Comparison of ENCODE assay signal across 7 mouse cellular contexts in genomic region chr17:87665066-87665822, GRCm38 (mm10). TPM values are rescaled to one million over a fixed set of nuclear protein-coding genes. Genes with fewer than 3 reads are reported as not detected.
DNase-seq lines count a peak whose midpoint lies in the region; ATAC-seq and TF ChIP-seq lines count a peak whose summit lies in the region.

No protein-coding gene starts in this region.

- no peak; the same call in 1 of the 2 replicates for ATAC-seq in intestine, postnatal 0 days
- ATAC-seq in limb, embryonic 11.5 days (ENCODE audit: insufficient number of reproducible peaks, low FRiP score, low TSS enrichment, low read depth) = no peak

- no peak overlapping the region for H3K4me3 ChIP-seq in intestine, postnatal 0 days (ENCODE audit: low read depth, low read length)
- H3K4me3 ChIP-seq in limb, embryonic 11.5 days (ENCODE audit: low read depth, low read length) = no peak overlapping the region

- no peak overlapping the region for H3K4me2 ChIP-seq in intestine, postnatal 0 days (replicated peaks; ENCODE audit: low read depth)
- H3K4me2 ChIP-seq in limb, embryonic 11.5 days (ENCODE audit: low read depth, severe bottlenecking) = no peak overlapping the region

- WGBS in intestine, postnatal 0 days = 83% methylated on average over 10 of the region's 10 CpGs
- 83% methylated on average over 10 of the region's 10 CpGs for WGBS in limb, embryonic 11.5 days

- H3K27ac ChIP-seq in intestine, postnatal 0 days (ENCODE audit: low read depth, low read length) = no peak overlapping the region
- no peak overlapping the region for H3K27ac ChIP-seq in limb, embryonic 11.5 days (replicated peaks; ENCODE audit: low read depth, low read length)

- peak; percentile 96 for TF ChIP-seq CTCF in intestine, postnatal 0 days (IDR thresholded peaks at IDR 0.05; ENCODE audit: low read depth)

- H3K9ac ChIP-seq in intestine, postnatal 0 days (ENCODE audit: low read depth, low read length) = no peak overlapping the region
- H3K9ac ChIP-seq in limb, embryonic 11.5 days (ENCODE audit: low read length) = no peak overlapping the region

- no peaks in the 10 kb centered on the region for H3K9me3 ChIP-seq in intestine, postnatal 0 days (ENCODE audit: control insufficient read depth)
- no peaks in the 10 kb centered on the region for H3K9me3 ChIP-seq in limb, embryonic 11.5 days (ENCODE audit: control insufficient read depth, low read length)

- no peaks in the 10 kb centered on the region for H3K4me1 ChIP-seq in intestine, postnatal 0 days (replicated peaks; ENCODE audit: control insufficient read depth, insufficient read depth, low read length)
- H3K4me1 ChIP-seq in limb, embryonic 11.5 days (ENCODE audit: control insufficient read depth, insufficient read depth, low read length) = no peaks in the 10 kb centered on the region

- no peaks in the 10 kb centered on the region for H3K36me3 ChIP-seq in intestine, postnatal 0 days (ENCODE audit: control insufficient read depth, insufficient read depth)
- H3K36me3 ChIP-seq in limb, embryonic 11.5 days (ENCODE audit: control insufficient read depth, insufficient read depth, low read length) = no peaks in the 10 kb centered on the region

- peak; percentile 65 for DNase-seq in urinary bladder, postnatal 14 days (ENCODE audit: low spot score)
- DNase-seq in urinary bladder, postnatal 4 days (ENCODE audit: low spot score in 2 of 2) = no peak
- DNase-seq in adrenal gland, postnatal 10 days = peak; percentile 74
- DNase-seq in embryo, embryonic 11.5 days (ENCODE audit: low read depth, low spot score) = peak; percentile 38
- peak; percentile 69 for DNase-seq in limb, embryonic 11.5 days (ENCODE audit: low spot score)
- DNase-seq in right cerebral cortex, postnatal 25 days = peak; percentile 22

- H3K27me3 ChIP-seq in intestine, postnatal 0 days (replicated peaks; ENCODE audit: control insufficient read depth, insufficient read depth, low read length) = no peaks in the 10 kb centered on the region
- H3K27me3 ChIP-seq in limb, embryonic 11.5 days (ENCODE audit: control insufficient read depth, insufficient read depth, low read length) = no peaks in the 10 kb centered on the region

RNA-seq across cellular contexts. Expression of gene Msh2, which starts 6.9 kb away (rescaled TPM):
- 10 to 100 TPM; 24.2 to 33.2 TPM for total RNA-seq in adrenal gland, postnatal 10 days (2021)
- polyA plus RNA-seq in intestine, postnatal 0 days (2015; fragmentation: Nextera tagmentation; extraction: Ambion mirVana) = 13.9 and 15.9 TPM in 2 replicates
- 87.9 and 93.0 TPM in 2 replicates for polyA plus RNA-seq in limb, embryonic 11.5 days (2014; fragmentation: Nextera tagmentation; extraction: Ambion mirVana)

RNA-seq across cellular contexts. Expression of gene Epcam, which starts 29.5 kb away (rescaled TPM):
- 1 to 10 TPM in 1 of 2 experiments, under 1 TPM in 1; 0.45 to 1.2 TPM for total RNA-seq in adrenal gland, postnatal 10 days (2021)
- polyA plus RNA-seq in intestine, postnatal 0 days (2015; fragmentation: Nextera tagmentation; extraction: Ambion mirVana) = 1,279 and 1,318 TPM in 2 replicates
- 45.5 and 53.3 TPM in 2 replicates for polyA plus RNA-seq in limb, embryonic 11.5 days (2014; fragmentation: Nextera tagmentation; extraction: Ambion mirVana)

Comparison
In these comparisons a context has a peak if more than half of its experiments do, and no peak if none do; other contexts are left out.
1. DNase-seq: peak in urinary bladder, postnatal 14 days (single experiment), adrenal gland, postnatal 10 days (single experiment), embryo, embryonic 11.5 days (single experiment), limb, embryonic 11.5 days (single experiment) and right cerebral cortex, postnatal 25 days (single experiment); none in urinary bladder, postnatal 4 days (0 of 2).
2. RNA of gene Epcam, which starts 29.5 kb away (polyA plus RNA-seq): 1,279 to 1,318 TPM in intestine, postnatal 0 days; 45.5 to 53.3 TPM in limb, embryonic 11.5 days; every median in the first group is over 10 times any median in the second.